Mouse (Mus musculus): Measurements from ENCODE around the gene Dexi. TPM values are rescaled to one million over a fixed set of nuclear protein-coding genes. Genes with fewer than 3 reads are reported as not detected.

Dexi gene
- polyA plus RNA-seq, 1 experiment from 2014 or later = 3.2 TPM

Other genes starting within 250 kb of the Dexi start
- gene Emp2, start 229.1 kb downstream of the Dexi start, polyA plus RNA-seq (2015; fragmentation: Nextera tagmentation; extraction: Ambion mirVana) = 5.3 TPM in 2 replicates
- gene Tekt5, start 147.6 kb downstream of the Dexi start, polyA plus RNA-seq (2015; fragmentation: Nextera tagmentation; extraction: Ambion mirVana) = 0.22 and 0.28 TPM in 2 replicates
- gene Nubp1, start 131.1 kb downstream of the Dexi start, polyA plus RNA-seq (2015; fragmentation: Nextera tagmentation; extraction: Ambion mirVana) = 27.6 and 31.5 TPM in 2 replicates
- 0.45 and 0.60 TPM in 2 replicates for gene Tvp23a, start 95.7 kb downstream of the Dexi start, polyA plus RNA-seq (2015; fragmentation: Nextera tagmentation; extraction: Ambion mirVana)
- 0.09 and 0.16 TPM in 2 replicates for gene Ciita, start 63.0 kb downstream of the Dexi start, polyA plus RNA-seq (2015; fragmentation: Nextera tagmentation; extraction: Ambion mirVana)
- 9.9 and 10.9 TPM in 2 replicates for gene Clec16a, start 2.3 kb upstream of the Dexi start, polyA plus RNA-seq (2015; fragmentation: Nextera tagmentation; extraction: Ambion mirVana)
- gene Socs1, start 242.5 kb upstream of the Dexi start, polyA plus RNA-seq (2015; fragmentation: Nextera tagmentation; extraction: Ambion mirVana) = 1.0 and 1.2 TPM in 2 replicates
- gene Tnp2, start 245.6 kb upstream of the Dexi start, polyA plus RNA-seq (2015; fragmentation: Nextera tagmentation; extraction: Ambion mirVana) = not detected in 2 replicates
- gene Prm3, start 247.9 kb upstream of the Dexi start, polyA plus RNA-seq (2015; fragmentation: Nextera tagmentation; extraction: Ambion mirVana) = not detected in 2 replicates

All from liver, embryonic 15.5 days (tissue).